Mouse (Mus musculus): Measurements from ENCODE around the gene Elp6.

Elp6 gene

GRCm38 (mm10) chr9:110304969-110305651 is at the start of gene Elp6:
Gene Elp6, plus strand, starts transcription at chr9:110305173.
- peak; percentile 87 to 94 for DNase-seq (ENCODE audit: low spot score in 2 of 2)

GRCm38 (mm10) chr9:110255407-110256019 is 49.5 kb upstream of the Elp6 start:
- DNase-seq (ENCODE audit: low spot score in 2 of 2), result no peak

- no peak for DNase-seq (ENCODE audit: low spot score in 2 of 2)
Measured at GRCm38 (mm10) chr9:110258646-110259045, 46.3 kb upstream of the Elp6 start.

GRCm38 (mm10) chr9:110259118-110259517 is 45.9 kb upstream of the Elp6 start:
- DNase-seq (ENCODE audit: low spot score in 2 of 2), result no peak

GRCm38 (mm10) chr9:110263181-110263580 is 41.8 kb upstream of the Elp6 start:
- DNase-seq (ENCODE audit: low spot score in 2 of 2), result no peak

GRCm38 (mm10) chr9:110264991-110265390 is 40.0 kb upstream of the Elp6 start:
- no peak for DNase-seq (ENCODE audit: low spot score in 2 of 2)

- no peak for DNase-seq (ENCODE audit: low spot score in 2 of 2)
Measured at GRCm38 (mm10) chr9:110268416-110268815, 36.6 kb upstream of the Elp6 start.

- DNase-seq (ENCODE audit: low spot score in 2 of 2), result no peak
Measured at GRCm38 (mm10) chr9:110272330-110272729, 32.6 kb upstream of the Elp6 start.

GRCm38 (mm10) chr9:110273507-110273906 is 31.5 kb upstream of the Elp6 start:
- DNase-seq (ENCODE audit: low spot score in 2 of 2), result no peak

GRCm38 (mm10) chr9:110275882-110276281 is 29.1 kb upstream of the Elp6 start:
- DNase-seq (ENCODE audit: low spot score in 2 of 2), result no peak

- DNase-seq (ENCODE audit: low spot score in 2 of 2), result peak; percentile 63 to 71
Measured at GRCm38 (mm10) chr9:110277431-110277881, 27.5 kb upstream of the Elp6 start.

GRCm38 (mm10) chr9:110284075-110284697 is 20.8 kb upstream of the Elp6 start:
- no peak for DNase-seq (ENCODE audit: low spot score in 2 of 2)

GRCm38 (mm10) chr9:110287321-110287924 is 17.6 kb upstream of the Elp6 start:
- DNase-seq (ENCODE audit: low spot score in 2 of 2), result peak; percentile 55 to 59

GRCm38 (mm10) chr9:110293254-110293718 is 11.7 kb upstream of the Elp6 start:
- peak in 1 of 2 experiments; percentile 50 for DNase-seq (ENCODE audit: low spot score in 2 of 2)

- peak in 1 of 2 experiments; percentile 44 for DNase-seq (ENCODE audit: low spot score in 2 of 2)
Measured at GRCm38 (mm10) chr9:110293873-110294415, 11.0 kb upstream of the Elp6 start.

- no peak for DNase-seq (ENCODE audit: low spot score in 2 of 2)
Measured at GRCm38 (mm10) chr9:110294786-110295185, 10.2 kb upstream of the Elp6 start.

- DNase-seq (ENCODE audit: low spot score in 2 of 2), result peak; percentile 68 to 91
Measured at GRCm38 (mm10) chr9:110296867-110297627, 7.9 kb upstream of the Elp6 start.

GRCm38 (mm10) chr9:110304516-110304915 is 457 bp upstream of the Elp6 start:
- no peak for DNase-seq (ENCODE audit: low spot score in 2 of 2)

GRCm38 (mm10) chr9:110306371-110306770 is 1.4 kb downstream of the Elp6 start:
- no peak for DNase-seq (ENCODE audit: low spot score in 2 of 2)

- no peak for DNase-seq (ENCODE audit: low spot score in 2 of 2)
Measured at GRCm38 (mm10) chr9:110314706-110315105, 9.7 kb downstream of the Elp6 start.

GRCm38 (mm10) chr9:110315410-110315809 is 10.4 kb downstream of the Elp6 start:
- no peak for DNase-seq (ENCODE audit: low spot score in 2 of 2)

Data from left cerebral cortex, adult 9 months (tissue).